Mouse (Mus musculus) gastrocnemius, adult 2 months (tissue): ENCODE results near the gene Trim17. TPM values are rescaled to one million over a fixed set of nuclear protein-coding genes. Genes with fewer than 3 reads are reported as not detected.

Experiments
- DNase-seq: peaks from one replicate; pipeline ENCODE4 v3.0.0; 2022
- H3K27ac ChIP-seq: fragments of 200-600 bp; 2 replicates; pipeline ENCODE4 v1.8.1; 2022; ENCODE audit warnings: mild to moderate bottlenecking
- H3K4me3 ChIP-seq: fragments of 200-600 bp; 2 replicates; pipeline ENCODE4 v1.8.1; 2022; ENCODE audit warnings: mild to moderate bottlenecking, moderate library complexity
- CTCF ChIP-seq: fragments of 200-600 bp; IDR thresholded peaks from 2 replicates; pipeline ENCODE4 v1.8.1; 2022; ENCODE audit warnings: antibody characterized with exemption, mild to moderate bottlenecking, moderate library complexity
- intact Hi-C: fragments of 180-260 bp; cut with DNase I; formaldehyde crosslinking; loops from one replicate; pipeline ENCODE4 v1.15.1; 2025
- total RNA-seq, 2 experiments: library from RNA; stranded (reverse); gene quantifications; 2 replicates each; pipeline ENCODE4 v1.2.3; 2021

The Trim17 gene
- total RNA-seq, 2 experiments from 2014 or later: 0.08 to 0.33 TPM

DNA sequence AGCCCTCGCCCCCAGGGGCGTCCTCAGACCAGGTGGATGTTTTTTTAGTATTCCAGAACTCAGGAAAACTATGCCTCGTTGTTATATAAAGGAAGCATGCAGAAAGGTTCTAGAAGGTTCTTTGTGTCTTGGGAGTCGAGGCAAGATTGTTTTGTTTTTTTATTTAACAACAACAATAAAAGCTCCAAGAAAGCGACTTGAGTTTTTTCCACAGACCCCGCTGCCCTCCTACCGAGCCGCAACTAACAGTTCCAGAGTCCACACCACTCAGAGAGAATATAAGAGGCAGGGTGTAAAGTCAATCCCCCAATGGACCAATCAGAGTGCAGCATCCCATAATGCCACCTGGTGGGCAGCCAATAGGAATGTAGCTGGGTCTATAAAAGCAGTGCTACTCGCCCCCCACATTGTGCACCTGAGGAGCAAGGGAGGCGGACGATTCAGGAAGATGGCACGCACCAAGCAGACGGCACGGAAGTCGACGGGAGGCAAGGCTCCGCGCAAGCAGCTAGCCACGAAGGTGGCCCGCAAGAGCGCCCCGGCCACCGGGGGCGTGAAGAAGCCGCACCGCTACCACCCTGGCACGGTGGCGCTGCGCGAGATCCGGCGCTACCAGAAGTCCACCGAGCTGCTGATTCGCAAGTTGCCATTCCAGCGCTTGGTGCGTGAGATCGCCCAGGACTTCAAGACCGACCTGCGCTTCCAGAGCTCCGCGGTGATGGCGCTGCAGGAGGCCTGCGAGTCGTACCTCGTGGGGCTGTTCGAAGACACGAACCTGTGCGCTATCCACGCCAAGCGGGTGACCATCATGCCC, 7.1 kb downstream of the Trim17 start:
- no peak overlapping the region for H3K27ac ChIP-seq
- intact Hi-C loops: no loop called here
- TF ChIP-seq CTCF: no peak
- H3K4me3 ChIP-seq: no peak overlapping the region
- no peak for DNase-seq

GRCm38 (mm10) chr11:58963543-58963942, 9.1 kb downstream of the Trim17 start:
- no peak for DNase-seq
- Histone ChIP-seq H3K4me3 (no peak overlapping the region), H3K27ac (no peak overlapping the region)
- intact Hi-C loops: no loop called here
- TF ChIP-seq CTCF: no peak

DNA sequence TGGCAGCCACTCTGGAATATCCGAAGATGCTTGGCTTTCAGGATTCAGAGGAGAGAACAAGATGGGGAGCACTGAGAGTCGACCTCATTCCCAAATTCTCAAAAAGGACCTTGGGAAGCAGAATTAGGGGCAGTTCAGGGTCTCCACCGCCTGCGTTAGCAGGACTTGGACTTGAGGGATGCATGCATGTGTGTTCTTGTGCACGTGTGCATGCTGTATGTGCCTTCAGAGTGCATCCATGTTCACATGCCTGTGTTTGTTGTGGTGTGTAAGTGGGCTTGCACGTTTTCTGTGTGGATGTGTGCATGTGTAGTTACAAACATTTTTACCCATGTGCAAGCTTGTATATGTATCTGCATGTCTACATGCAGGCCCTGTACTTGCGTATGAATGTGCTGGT, 9.7 kb downstream of the Trim17 start:
- DNase-seq: no peak
- TF ChIP-seq CTCF: no peak
- intact Hi-C loops: no loop called here
- Histone ChIP-seq H3K4me3 (no peak overlapping the region), H3K27ac (no peak overlapping the region)

- intact Hi-C loops: no loop called here
- DNase-seq: no peak
- TF ChIP-seq CTCF: no peak
- Histone ChIP-seq H3K4me3 (no peak overlapping the region), H3K27ac (no peak overlapping the region)
These were observed 10.7 kb downstream of the Trim17 start for GRCm38 (mm10) chr11:58965001-58965760.

DNA sequence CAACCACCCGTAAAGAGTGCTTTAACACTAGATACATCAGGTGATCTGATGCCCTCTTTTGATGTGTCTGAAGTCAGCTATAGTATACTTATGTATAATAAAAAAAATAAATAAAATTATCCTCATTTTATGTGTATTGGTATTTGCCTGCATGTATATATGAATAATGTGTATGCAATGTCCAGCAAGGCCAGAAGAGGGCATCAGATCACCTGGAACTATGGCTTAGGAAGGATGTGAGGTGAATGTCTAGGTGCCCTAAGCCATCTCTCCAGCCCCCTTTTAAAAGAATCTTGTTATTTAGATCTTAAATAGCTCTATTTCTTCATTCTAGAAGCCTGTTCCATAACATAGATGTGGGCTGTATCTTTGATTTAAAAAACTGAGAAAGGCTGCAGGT, 12.9 kb downstream of the Trim17 start:
- DNase-seq: no peak
- H3K4me3 ChIP-seq: no peak overlapping the region
- peak; percentile 70 for TF ChIP-seq CTCF
- H3K27ac ChIP-seq: no peak overlapping the region
- intact Hi-C loops: no loop called here

DNA sequence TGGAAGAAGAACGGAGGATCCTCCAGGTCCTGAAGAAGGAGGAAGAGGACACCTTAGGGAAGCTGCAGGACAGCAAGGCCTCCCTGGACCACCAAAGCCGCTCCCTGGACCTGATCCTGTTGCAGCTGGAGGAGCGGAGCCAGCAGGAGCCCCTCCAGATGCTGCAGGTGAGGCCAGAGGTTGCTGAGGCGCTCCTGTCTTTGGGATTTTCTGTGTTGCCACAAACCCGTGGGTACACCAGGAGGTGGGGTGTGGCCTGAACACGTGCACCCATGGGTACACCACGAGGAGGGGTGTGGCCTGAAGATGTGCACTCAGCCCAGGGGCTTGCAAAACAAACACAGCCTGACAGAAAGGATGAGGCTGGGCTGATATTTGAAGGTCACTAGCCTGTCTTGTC, 14.1 kb downstream of the Trim17 start:
- no peak for DNase-seq
- Histone ChIP-seq H3K4me3 (no peak overlapping the region), H3K27ac (no peak overlapping the region)
- no peak for TF ChIP-seq CTCF
- intact Hi-C loops: no loop called here

DNA sequence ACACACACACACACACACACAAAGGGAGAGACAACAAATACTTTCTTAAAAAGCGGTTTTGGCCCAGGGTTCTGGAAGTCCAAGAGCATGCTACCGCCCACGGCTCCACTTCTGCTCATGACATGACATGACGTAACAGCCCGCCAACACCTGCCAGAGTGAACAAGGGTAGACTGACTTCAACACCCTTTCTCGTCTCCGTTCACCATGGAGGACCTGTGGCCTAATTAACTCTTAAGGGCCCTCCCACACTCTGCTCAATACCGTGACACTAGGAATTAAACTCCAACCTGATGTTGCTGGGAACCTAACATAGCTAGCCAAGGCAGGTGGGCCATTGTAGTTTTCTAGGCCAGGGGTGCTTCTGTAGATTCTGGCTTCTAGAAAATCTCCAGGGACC, 14.5 kb downstream of the Trim17 start:
- H3K4me3 ChIP-seq: no peak overlapping the region
- TF ChIP-seq CTCF: no peak
- no peak overlapping the region for H3K27ac ChIP-seq
- DNase-seq: no peak
- intact Hi-C loops: no loop called here

DNA sequence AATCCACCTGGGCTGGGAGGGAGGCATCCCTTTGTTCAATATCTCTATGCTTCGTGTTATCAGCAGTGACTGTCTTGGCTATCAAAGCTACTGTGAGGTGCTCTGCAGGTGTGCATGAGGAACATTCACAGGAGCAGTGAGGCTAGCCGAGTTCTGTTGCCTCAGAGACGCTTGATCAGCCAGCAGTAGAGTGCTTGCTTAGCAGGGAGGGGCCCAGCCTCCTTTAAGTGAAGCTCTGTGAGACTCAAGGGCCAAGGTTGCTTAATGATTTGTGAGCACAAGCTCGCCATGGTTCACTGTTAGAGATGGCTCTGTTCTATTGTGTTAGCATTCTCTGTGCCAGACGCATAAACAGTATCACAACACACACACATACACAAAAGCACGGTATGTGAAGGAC, 15.2 kb downstream of the Trim17 start:
- intact Hi-C loops: loop anchor here (10.0 kb wide), 1 partner anchor 225 kb away; the partner anchor contains the start of gene Guk1
- TF ChIP-seq CTCF: no peak
- Histone ChIP-seq H3K4me3 (no peak overlapping the region), H3K27ac (no peak overlapping the region)
- no peak for DNase-seq

DNA sequence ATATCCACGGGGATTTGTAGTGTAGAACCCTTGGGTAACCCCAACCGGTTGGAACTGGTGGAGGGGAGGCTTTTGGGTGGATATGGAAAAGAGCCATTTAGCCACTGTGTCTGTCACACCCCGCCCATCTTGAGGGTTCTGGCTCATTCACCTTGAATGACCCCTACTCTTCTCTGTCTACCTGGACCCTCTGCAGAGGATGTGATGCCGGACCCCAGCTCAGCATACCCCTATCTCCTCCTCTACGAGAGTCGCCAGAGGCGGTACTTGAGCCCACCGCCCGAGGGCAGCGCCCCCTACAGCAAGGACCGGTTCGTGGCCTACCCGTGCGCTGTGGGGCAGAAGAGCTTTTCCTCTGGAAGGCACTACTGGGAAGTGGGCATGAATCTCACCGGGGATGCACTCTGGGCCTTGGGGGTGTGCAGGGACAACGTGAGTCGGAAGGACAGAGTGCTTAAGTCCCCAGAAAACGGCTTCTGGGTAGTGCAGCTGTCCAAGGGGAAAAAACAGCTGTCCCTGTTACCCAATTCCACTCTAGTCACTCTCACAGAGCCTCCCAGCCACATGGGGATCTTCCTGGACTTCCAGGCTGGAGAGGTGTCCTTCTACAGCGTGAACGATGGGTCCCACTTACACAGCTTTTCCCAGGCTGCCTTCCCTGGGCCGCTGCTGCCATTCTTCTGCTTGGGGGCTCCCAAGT, 16.5 kb downstream of the Trim17 start:
- Histone ChIP-seq H3K27ac (0 out of 2 replicates have a peak overlapping the region, but pooled peaks have one; percentile 20), H3K4me3 (no peak overlapping the region)
- peak; percentile 13; the same call in 1 of the 2 replicates for TF ChIP-seq CTCF
- no peak for DNase-seq
- intact Hi-C loops: loop anchor here (10.0 kb wide), 1 partner anchor 224 kb away; the partner anchor contains the start of gene Guk1

DNA sequence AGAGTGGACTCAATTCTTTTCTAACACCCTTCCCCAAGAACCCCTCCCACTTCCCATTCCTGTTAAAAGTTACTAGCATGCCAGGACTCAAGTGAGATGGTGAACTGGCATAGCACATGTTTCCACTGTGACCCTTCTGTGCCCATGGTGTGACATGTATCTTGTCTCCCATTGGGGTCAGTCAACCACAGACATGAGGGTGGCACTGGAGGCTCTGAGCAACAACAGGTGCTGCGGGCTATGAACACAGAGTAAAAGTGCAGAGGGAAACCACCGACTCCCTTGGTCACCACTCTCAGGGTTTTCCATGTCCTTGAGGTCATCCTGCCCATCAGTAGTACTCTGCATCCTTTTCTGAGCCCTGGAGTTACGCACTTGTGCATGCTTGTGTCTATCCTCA, 17.3 kb downstream of the Trim17 start:
- Histone ChIP-seq H3K27ac (0 out of 2 replicates have a peak overlapping the region, but pooled peaks have one; percentile 20), H3K4me3 (no peak overlapping the region)
- no peak for TF ChIP-seq CTCF
- intact Hi-C loops: loop anchor here (10.0 kb wide), 1 partner anchor 223 kb away; the partner anchor contains the start of gene Guk1
- no peak for DNase-seq

GRCm38 (mm10) chr11:58974414-58974813, 19.9 kb downstream of the Trim17 start:
- no peak overlapping the region for H3K27ac ChIP-seq
- intact Hi-C loops: loop anchor here (10.0 kb wide), 1 partner anchor 220 kb away; the partner anchor contains the start of gene Guk1

DNA sequence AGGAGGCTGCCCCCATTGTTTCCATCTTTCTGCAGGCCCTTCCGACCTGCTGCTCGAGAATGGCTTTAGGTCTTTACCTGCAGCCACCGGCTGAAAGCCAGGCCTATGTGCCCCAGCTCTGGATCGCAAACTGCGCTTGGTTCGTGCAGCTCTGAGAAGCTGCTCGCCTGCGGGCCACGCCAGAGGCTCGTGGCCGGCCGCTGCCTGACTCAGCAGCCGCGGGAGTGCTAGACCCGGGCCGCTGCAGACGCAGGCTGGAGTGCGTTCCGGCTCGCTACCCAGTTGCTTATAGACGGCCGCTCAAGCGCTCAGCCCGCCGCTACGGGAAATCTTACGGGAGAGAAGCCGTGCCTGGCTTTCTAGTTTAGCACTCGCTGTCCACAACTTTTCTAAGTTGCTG, 22.7 kb downstream of the Trim17 start:
- intact Hi-C loops: loop anchor here (10.0 kb wide), 1 partner anchor 218 kb away; the partner anchor contains the start of gene Guk1
- H3K4me3 ChIP-seq: peak overlapping the region; percentile 85
- TF ChIP-seq CTCF: no peak
- peak; percentile 62 for DNase-seq
- peak overlapping the region; percentile 94 for H3K27ac ChIP-seq

More at GRCm38 (mm10) chr11:58974414-58974813, 19.9 kb downstream of the Trim17 start:
- no peak overlapping the region for H3K4me3 ChIP-seq
- TF ChIP-seq CTCF: no peak
- DNase-seq: peak; percentile 8
